Mouse (Mus musculus) heart, adult 2 months (tissue): ENCODE results near the gene Mrps27.

ENCODE experiments used
- CTCF ChIP-seq: fragments of 200-600 bp; IDR thresholded peaks from 2 replicates; pipeline ENCODE4 v1.8.1; 2022; ENCODE audit warnings: antibody characterized with exemption, mild to moderate bottlenecking, moderate library complexity
- EP300 ChIP-seq: fragments of 200-500 bp; IDR thresholded peaks from 2 replicates; pipeline ENCODE4 v1.6.1; 2011; ENCODE audit warnings: low read depth, low read length, control low read depth; ENCODE audit not compliant: insufficient read depth
- POLR2A ChIP-seq: fragments of 200-500 bp; IDR thresholded peaks from 2 replicates; pipeline ENCODE4 v1.6.1; 2011; ENCODE audit warnings: mild to moderate bottlenecking, low read depth, low read length, control low read depth; ENCODE audit not compliant: insufficient read depth

GRCm38 (mm10) chr13:99416601-99417000 is 72.0 kb downstream of the Mrps27 start:
- TF ChIP-seq POLR2A (no peak), CTCF (no peak), EP300 (no peak)
